Mouse (Mus musculus) heart, embryonic 11.5 days (tissue): Measurements from ENCODE around the gene Cldn10. TPM values are rescaled to one million over a fixed set of nuclear protein-coding genes. Genes with fewer than 3 reads are reported as not detected.

Experiments used
- ATAC-seq: fragments of 200-750 bp; cut with Nextera tagmentation; replicated peaks from 2 replicates; pipeline ENCODE4 v1.8.0; 2017; ENCODE audit warnings: moderate library complexity; ENCODE audit not compliant: insufficient number of reproducible peaks, low FRiP score, low TSS enrichment
- H3K27ac ChIP-seq: fragments of 300-500 bp; sonication (generic); 2 replicates; pipeline ENCODE4 v1.5.1; 2014; ENCODE audit warnings: mild to moderate bottlenecking, low read depth, low read length
- H3K27me3 ChIP-seq: fragments of 300-500 bp; sonication (generic); 2 replicates; pipeline ENCODE4 v1.6.1; 2014; ENCODE audit warnings: mild to moderate bottlenecking, low read length, mixed read lengths; ENCODE audit not compliant: control insufficient read depth, insufficient read depth
- H3K36me3 ChIP-seq: fragments of 300-500 bp; sonication (generic); 2 replicates; pipeline ENCODE4 v1.6.1; 2014; ENCODE audit warnings: mild to moderate bottlenecking, low read length, moderate library complexity, mixed read lengths; ENCODE audit not compliant: control insufficient read depth, insufficient read depth
- H3K4me1 ChIP-seq: fragments of 300-500 bp; sonication (generic); 2 replicates; pipeline ENCODE4 v1.6.1; 2014; ENCODE audit warnings: low read length; ENCODE audit not compliant: control insufficient read depth, insufficient read depth
- H3K4me2 ChIP-seq: fragments of 300-500 bp; sonication (generic); 2 replicates; pipeline ENCODE4 v1.6.1; 2014; ENCODE audit warnings: mild to moderate bottlenecking, moderate library complexity
- H3K4me3 ChIP-seq: fragments of 300-500 bp; sonication (generic); 2 replicates; pipeline ENCODE4 v1.5.1; 2014; ENCODE audit warnings: low read depth, low read length
- H3K9ac ChIP-seq: fragments of 300-500 bp; sonication (generic); 2 replicates; pipeline ENCODE4 v1.6.1; 2014; ENCODE audit warnings: mild to moderate bottlenecking, low read depth, low read length, moderate library complexity
- H3K9me3 ChIP-seq: fragments of 300-500 bp; sonication (generic); replicated peaks from 2 replicates; pipeline ENCODE4 v1.6.1; 2016; ENCODE audit warnings: low read length; ENCODE audit not compliant: control insufficient read depth
- WGBS: fragments of 180-500 bp; shearing (Covaris S2); extraction: QIAGEN DNeasy Blood & Tissue Kit; methylation state at CpG from one replicate; pipeline ENCODE4 v1.1.7; 2014; ENCODE audit not compliant: insufficient replicate concordance; 5-methylcytosine and 5-hydroxymethylcytosine counted together
- polyA plus RNA-seq: library from polyadenylated mRNA; unstranded; fragments of >200 nt; fragmentation: Nextera tagmentation; extraction: Ambion mirVana; gene quantifications from 2 replicates; pipeline ENCODE4 v1.2.1, GENCODE M21; 2014

The Cldn10 gene
- polyA plus RNA-seq, 1 experiment from 2014 or later, result 0.56 TPM

DNA sequence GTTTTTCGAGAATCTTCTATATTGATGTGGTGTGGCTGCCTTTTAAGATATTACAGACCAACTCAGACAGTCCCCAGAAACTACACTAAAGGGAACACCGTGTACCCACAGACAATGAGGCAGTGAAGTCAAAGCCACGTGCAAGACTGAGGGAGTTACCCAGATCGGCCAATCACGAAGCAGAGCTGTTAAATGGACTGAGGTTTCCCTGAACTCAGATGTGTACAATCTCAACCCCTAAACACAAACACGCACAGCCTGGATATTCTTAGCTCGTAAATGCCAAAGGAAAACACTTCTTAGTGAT lies 96.5 kb downstream of the Cldn10 start:
- WGBS, result 84% methylated on average over 7 of the region's 7 CpGs
- Histone ChIP-seq H3K4me1 (no peaks in the 10 kb centered on the region), H3K9me3 (no peaks in the 10 kb centered on the region), H3K9ac (no peak overlapping the region), H3K36me3 (peaks cover 32% of the 10 kb centered on the region), H3K27me3 (no peaks in the 10 kb centered on the region), H3K27ac (no peak overlapping the region), H3K4me2 (no peak overlapping the region), H3K4me3 (no peak overlapping the region)
- ATAC-seq, result no peak

DNA sequence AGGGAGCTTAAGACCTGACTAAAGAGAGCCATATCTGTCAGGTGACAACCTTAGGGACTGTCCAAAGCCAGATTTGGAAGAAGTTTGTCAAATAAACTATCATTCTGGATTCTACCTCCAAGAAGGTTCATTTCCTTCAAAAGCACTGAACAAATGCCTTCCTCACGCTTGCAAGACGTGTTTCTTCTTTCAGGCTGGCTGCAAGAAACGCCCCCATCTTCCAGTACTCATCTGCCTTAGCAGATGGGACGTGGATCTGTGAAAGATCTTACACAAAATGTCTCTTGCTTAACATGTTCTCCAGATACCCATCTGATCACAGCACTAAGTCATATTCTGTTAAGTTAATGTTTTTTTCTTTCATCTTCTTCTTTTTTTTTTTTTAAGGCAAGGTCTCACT lies 102.4 kb downstream of the Cldn10 start:
- H3K4me2 ChIP-seq, result no peak overlapping the region
- peaks cover 18% of the 10 kb centered on the region for H3K36me3 ChIP-seq
- H3K9ac ChIP-seq, result no peak overlapping the region
- H3K27me3 ChIP-seq, result no peaks in the 10 kb centered on the region
- H3K4me3 ChIP-seq, result no peak overlapping the region
- ATAC-seq, result no peak
- no peak overlapping the region for H3K27ac ChIP-seq
- 88% methylated on average over 4 of the region's 4 CpGs for WGBS
- no peaks in the 10 kb centered on the region for H3K4me1 ChIP-seq
- no peaks in the 10 kb centered on the region for H3K9me3 ChIP-seq

DNA sequence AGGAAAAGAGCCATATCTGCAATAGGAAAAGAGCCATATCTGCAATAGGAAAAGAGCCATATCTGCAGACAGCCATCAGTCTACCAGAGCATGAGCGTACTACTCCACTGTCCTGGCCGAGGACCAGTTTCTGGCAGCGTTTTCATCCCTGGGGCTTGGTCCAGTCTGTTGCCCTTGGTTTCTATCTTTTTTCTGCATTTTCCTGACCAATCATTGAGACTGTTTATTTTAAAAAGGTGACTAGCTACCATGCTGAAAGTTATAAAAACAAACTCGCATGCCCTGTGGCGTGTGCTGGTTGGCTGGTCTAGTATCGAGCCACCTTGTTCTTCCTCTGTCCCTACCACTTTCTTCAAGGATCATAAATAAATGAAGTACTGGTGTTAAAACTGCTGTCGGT lies 107.5 kb downstream of the Cldn10 start:
- no peak for ATAC-seq
- H3K4me2 ChIP-seq, result no peak overlapping the region
- no peak overlapping the region for H3K4me3 ChIP-seq
- no peaks in the 10 kb centered on the region for H3K4me1 ChIP-seq
- H3K9ac ChIP-seq, result no peak overlapping the region
- H3K9me3 ChIP-seq, result no peaks in the 10 kb centered on the region
- no peaks in the 10 kb centered on the region for H3K27me3 ChIP-seq
- 75% methylated on average over 7 of the region's 7 CpGs for WGBS
- no peak overlapping the region for H3K27ac ChIP-seq
- H3K36me3 ChIP-seq, result peaks cover 14% of the 10 kb centered on the region

DNA sequence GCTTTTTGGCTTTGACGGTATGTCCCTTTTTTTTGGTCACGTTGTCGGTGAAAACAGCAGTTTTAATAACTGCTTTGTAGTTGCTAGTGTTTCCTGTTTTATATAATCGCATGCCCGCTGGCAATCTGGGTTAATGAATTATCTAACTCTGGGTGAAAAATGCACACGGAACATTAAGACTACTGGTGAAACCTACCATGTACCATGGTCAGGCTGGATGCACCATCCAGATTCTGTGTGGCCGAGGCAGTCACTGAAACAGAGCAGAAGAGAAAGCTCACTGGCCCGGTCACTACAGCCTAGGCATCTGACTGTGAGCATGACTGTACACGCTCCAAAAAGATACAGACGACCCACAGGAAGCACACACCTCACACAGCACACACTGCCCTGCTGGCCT lies 107.9 kb downstream of the Cldn10 start:
- Histone ChIP-seq H3K4me2 (no peak overlapping the region), H3K27me3 (no peaks in the 10 kb centered on the region), H3K9me3 (no peaks in the 10 kb centered on the region), H3K4me1 (no peaks in the 10 kb centered on the region), H3K9ac (no peak overlapping the region), H3K4me3 (no peak overlapping the region), H3K27ac (no peak overlapping the region), H3K36me3 (peaks cover 14% of the 10 kb centered on the region)
- 87% methylated on average over 10 of the region's 10 CpGs for WGBS
- ATAC-seq, result no peak

DNA sequence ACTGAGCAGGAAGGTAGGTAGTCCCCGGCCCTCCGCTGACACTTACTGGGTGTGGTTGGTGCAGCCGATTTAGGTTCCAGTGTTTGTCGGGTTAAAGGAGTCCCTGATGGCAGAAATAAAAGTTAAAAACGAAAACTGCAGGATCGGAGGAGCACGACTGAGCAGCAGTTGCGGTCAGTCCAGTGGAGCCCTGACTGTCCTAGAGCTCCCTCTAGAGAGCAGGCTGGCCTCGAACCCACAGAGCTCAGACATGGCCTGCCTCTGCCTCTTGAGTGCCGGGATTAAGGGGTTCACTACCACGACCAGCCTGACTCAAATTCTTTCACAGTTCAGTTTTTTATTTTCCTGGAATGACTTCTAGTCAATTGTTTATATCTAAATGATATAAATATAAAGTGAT lies 112.2 kb downstream of the Cldn10 start:
- H3K27ac ChIP-seq, result no peak overlapping the region
- no peak for ATAC-seq
- peaks cover 15% of the 10 kb centered on the region for H3K36me3 ChIP-seq
- H3K9me3 ChIP-seq, result no peaks in the 10 kb centered on the region; the same call in 1 of the 2 replicates
- H3K27me3 ChIP-seq, result no peaks in the 10 kb centered on the region
- no peaks in the 10 kb centered on the region for H3K4me1 ChIP-seq
- no peak overlapping the region for H3K9ac ChIP-seq
- no peak overlapping the region for H3K4me3 ChIP-seq
- 83% methylated on average over 11 of the region's 11 CpGs for WGBS
- no peak overlapping the region for H3K4me2 ChIP-seq

DNA sequence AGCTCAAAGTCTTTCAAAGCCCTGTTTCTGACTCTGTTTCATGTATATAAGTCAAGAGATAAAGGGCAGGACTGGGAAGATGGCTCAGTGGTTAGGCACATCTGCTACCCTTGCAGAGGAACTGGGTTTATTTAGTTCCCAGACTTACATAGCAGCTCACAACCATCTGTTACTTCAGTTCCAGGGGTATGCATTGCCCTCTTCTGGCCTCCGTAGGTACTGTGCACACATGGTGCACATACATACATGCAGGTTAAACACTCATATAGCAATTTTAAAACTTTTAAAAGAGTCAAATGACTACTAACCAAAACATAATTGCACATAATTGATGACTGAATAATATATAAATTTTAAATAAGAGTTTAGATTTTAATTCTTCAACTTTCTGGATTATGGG lies 113.2 kb downstream of the Cldn10 start:
- Histone ChIP-seq H3K4me1 (no peaks in the 10 kb centered on the region), H3K36me3 (peaks cover 15% of the 10 kb centered on the region), H3K27me3 (no peaks in the 10 kb centered on the region)

DNA sequence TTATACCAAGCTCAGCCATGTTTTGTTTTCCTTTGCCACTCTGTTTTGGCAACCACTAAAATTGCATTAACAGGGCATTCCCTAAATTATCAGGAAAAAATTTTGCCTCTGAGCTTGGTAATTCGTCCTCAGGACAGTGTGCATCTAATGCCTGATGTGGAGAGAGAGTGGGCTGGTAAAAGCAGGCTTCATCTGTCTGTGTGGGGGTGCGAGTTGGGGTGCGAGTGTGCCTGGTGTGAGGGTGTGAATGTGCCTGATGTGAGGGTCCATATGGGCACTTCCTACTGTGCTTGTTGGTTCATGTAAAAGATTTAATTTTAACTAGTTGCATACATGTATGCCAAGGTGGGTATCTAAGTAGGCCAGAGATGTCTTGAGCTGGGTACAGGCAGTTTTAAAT lies 115.7 kb downstream of the Cldn10 start:
- 80% methylated on average over 3 of the region's 3 CpGs for WGBS
- H3K4me2 ChIP-seq, result no peak overlapping the region
- peaks cover 17% of the 10 kb centered on the region for H3K36me3 ChIP-seq
- H3K27me3 ChIP-seq, result no peaks in the 10 kb centered on the region
- H3K4me3 ChIP-seq, result no peak overlapping the region
- H3K9me3 ChIP-seq, result no peaks in the 10 kb centered on the region; the same call in 1 of the 2 replicates
- ATAC-seq, result no peak
- H3K27ac ChIP-seq, result no peak overlapping the region
- no peak overlapping the region for H3K9ac ChIP-seq
- H3K4me1 ChIP-seq, result no peaks in the 10 kb centered on the region

More for the DNA sequence above, 113.2 kb downstream of the Cldn10 start:
- no peak overlapping the region for H3K9ac ChIP-seq
- H3K4me2 ChIP-seq, result no peak overlapping the region
- no peak for ATAC-seq
- WGBS, result 100% methylated on average over 1 of the region's 1 CpGs
- no peak overlapping the region for H3K4me3 ChIP-seq
- no peak overlapping the region for H3K27ac ChIP-seq
- H3K9me3 ChIP-seq, result no peaks in the 10 kb centered on the region; the same call in 1 of the 2 replicates

DNA sequence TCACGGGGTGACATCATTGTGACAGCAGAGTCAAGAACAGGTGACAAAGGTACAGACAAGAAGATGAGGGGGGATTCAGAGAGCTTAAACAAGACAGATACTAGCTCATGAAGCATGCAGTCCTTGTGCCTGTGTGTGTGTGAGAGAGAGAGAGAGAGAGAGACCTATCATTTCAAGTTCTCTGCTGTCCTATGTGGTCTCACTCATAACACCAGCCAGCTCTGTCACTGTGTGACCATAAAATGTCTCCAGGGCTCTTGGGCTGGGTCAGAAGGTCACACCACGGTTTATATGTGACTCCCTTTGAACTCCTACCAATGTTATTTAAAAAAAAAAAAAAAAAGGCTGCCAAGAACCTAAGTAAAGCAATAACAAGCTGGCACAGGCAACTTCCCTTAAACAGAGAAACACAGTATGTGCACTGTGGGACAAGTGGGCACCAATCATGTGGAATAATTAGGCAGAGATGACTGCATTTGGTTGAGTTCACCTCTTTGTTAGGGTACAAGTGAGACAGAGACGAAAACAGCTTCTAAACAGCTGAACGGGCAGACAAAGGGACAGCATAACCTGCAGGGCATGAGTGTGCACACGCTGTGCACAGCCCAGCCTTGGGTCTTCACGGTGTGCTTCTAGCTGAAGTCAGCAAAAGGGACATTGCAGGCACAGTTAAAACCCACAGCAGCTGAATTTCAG lies 116.3 kb downstream of the Cldn10 start:
- WGBS, result 79% methylated on average over 6 of the region's 6 CpGs

DNA sequence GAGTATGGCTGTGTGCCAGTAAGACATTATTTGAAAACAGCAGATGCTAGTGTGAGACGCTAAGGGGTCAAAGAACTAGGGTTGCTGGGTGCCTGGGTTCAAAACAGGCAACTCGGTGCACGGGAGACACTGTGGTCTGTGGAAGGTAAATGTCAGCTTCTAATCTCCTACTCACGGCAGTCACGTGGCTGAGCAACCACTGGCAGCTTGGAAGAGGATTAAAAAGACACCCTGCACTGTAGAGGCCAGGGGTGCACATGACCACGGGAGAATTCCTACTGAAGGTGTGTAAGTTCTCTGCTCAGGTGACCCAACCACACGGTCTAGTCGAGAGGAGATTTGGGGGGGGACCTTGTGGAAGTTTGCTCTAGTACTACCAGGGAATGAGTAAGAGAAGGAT lies 119.9 kb downstream of the Cldn10 start:
- Histone ChIP-seq H3K9me3 (no peaks in the 10 kb centered on the region), H3K9ac (no peak overlapping the region), H3K36me3 (peaks cover 8% of the 10 kb centered on the region), H3K4me1 (no peaks in the 10 kb centered on the region), H3K4me2 (no peak overlapping the region), H3K4me3 (no peak overlapping the region), H3K27me3 (no peaks in the 10 kb centered on the region), H3K27ac (no peak overlapping the region)
- WGBS, result 57% methylated on average over 8 of the region's 8 CpGs
- ATAC-seq, result no peak

More for the DNA sequence above, 116.3 kb downstream of the Cldn10 start:
- no peak for ATAC-seq
- Histone ChIP-seq H3K9me3 (no peaks in the 10 kb centered on the region; the same call in 1 of the 2 replicates), H3K27me3 (no peaks in the 10 kb centered on the region), H3K4me2 (no peak overlapping the region), H3K4me3 (no peak overlapping the region), H3K9ac (no peak overlapping the region), H3K36me3 (peaks cover 17% of the 10 kb centered on the region), H3K27ac (no peak overlapping the region), H3K4me1 (no peaks in the 10 kb centered on the region)
